Mouse (Mus musculus) lung, postnatal 0 days (tissue): ENCODE data around the gene Micu1.

Experiments used
- CTCF ChIP-seq: IDR thresholded peaks from 2 replicates; pipeline ENCODE4 v1.5.1; 2016; ENCODE audit warnings: antibody characterized with exemption, mild to moderate bottlenecking
- EP300 ChIP-seq: IDR thresholded peaks from 2 replicates; pipeline ENCODE4 v1.6.1; 2016; ENCODE audit warnings: antibody characterized with exemption, mild to moderate bottlenecking, control low read depth

DNA sequence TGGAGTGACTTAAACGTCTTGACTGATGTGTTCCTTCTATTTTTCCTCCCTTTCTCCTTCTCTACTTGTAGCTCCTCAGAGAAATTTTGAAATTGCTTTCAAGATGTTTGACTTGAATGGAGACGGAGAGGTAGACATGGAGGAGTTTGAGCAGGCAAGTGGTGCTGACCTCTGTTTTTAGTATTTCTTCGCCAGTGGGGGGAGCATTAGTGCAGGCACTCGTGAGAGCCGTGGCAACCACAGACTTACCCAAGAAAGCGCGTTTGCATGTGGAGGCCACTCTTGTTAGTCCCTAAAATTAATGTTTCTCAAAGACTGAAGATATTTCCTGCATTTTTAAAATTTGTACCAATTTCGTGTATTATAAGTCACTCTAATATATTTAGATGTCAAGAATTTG is 85.6 kb downstream of the Micu1 start:
- TF ChIP-seq CTCF (no peak), EP300 (no peak)
